Mouse (Mus musculus) spleen, adult 2 months (tissue): Measurements from ENCODE around the gene Tenm2. TPM values are rescaled to one million over a fixed set of nuclear protein-coding genes. Genes with fewer than 3 reads are reported as not detected.

Source experiments
- DNase-seq, 2 experiments: peaks; one replicate each; pipeline versions ENCODE4 v3.0.0 to v3.0.0-alpha.2; 2012 to 2021; ENCODE audit warnings: low spot score in 2 of 2, low read depth in 1 of 2
- H3K27ac ChIP-seq: fragments of 200-500 bp; 2 replicates; pipeline ENCODE4 v1.5.1; 2012; ENCODE audit warnings: low read length, inconsistent platforms; ENCODE audit not compliant: insufficient read depth
- H3K27me3 ChIP-seq: fragments of 200-500 bp; 2 replicates; pipeline ENCODE4 v1.6.1; 2012; ENCODE audit warnings: mild to moderate bottlenecking, moderate library complexity, low read length, inconsistent platforms; ENCODE audit not compliant: control insufficient read depth, insufficient read depth
- H3K36me3 ChIP-seq: fragments of 200-500 bp; 2 replicates; pipeline ENCODE4 v1.6.1; 2012; ENCODE audit warnings: mild to moderate bottlenecking, low read length, inconsistent platforms; ENCODE audit not compliant: control insufficient read depth, insufficient read depth
- H3K4me1 ChIP-seq: fragments of 200-500 bp; 2 replicates; pipeline ENCODE4 v1.6.1; 2011; ENCODE audit warnings: inconsistent platforms; ENCODE audit not compliant: control insufficient read depth, insufficient read depth, insufficient read length
- H3K4me3 ChIP-seq: fragments of 200-500 bp; 2 replicates; pipeline ENCODE4 v1.5.1; 2011; ENCODE audit warnings: mild to moderate bottlenecking, inconsistent platforms; ENCODE audit not compliant: insufficient read depth, insufficient read length; ENCODE audit errors: extremely low read depth
- CTCF ChIP-seq: fragments of 200-500 bp; IDR thresholded peaks from 2 replicates; pipeline ENCODE4 v1.5.1; 2011; ENCODE audit warnings: mild to moderate bottlenecking, inconsistent platforms; ENCODE audit not compliant: insufficient read depth, insufficient read length, insufficient replicate concordance; ENCODE audit errors: extremely low read depth
- POLR2A ChIP-seq: fragments of 200-500 bp; IDR thresholded peaks from 2 replicates; pipeline ENCODE4 v1.6.1; 2011; ENCODE audit warnings: low read depth, low read length, inconsistent platforms
- WGBS: fragments of 180-500 bp; shearing (Covaris S2); methylation state at CpG from one replicate; pipeline ENCODE4 v1.1.7; 2018; 5-methylcytosine and 5-hydroxymethylcytosine counted together
- polyA plus RNA-seq: library from polyadenylated mRNA; depleted of rRNA; stranded (reverse); fragments of >200 nt; gene quantifications from 2 replicates; pipeline ENCODE4 v1.2.3, GENCODE M21; 2012

Tenm2 gene
- polyA plus RNA-seq, 1 experiment, result 0.06 TPM

DNA sequence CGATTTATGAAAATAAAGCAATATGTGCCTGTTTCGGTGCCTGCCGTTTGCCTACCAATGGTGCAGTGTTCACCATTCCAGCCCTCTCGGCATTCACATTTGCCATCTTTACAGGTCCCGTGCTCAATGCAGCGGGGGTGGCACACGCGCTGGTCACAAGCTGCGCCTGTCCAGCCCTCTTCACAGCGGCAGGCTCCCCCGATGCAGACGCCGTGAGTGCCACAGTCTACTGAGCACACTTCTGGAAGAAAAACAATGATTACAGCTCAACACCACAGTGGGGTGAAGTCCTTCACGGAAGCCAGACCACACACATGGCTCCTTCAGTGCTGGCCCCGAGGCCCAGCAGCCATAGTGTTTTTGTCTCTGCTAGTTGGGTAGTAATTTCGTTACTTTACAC is 1096.2 kb downstream of the Tenm2 start:
- no peak for TF ChIP-seq CTCF
- Histone ChIP-seq H3K27ac (no peak overlapping the region), H3K27me3 (no peaks in the 10 kb centered on the region), H3K4me3 (no peak overlapping the region), H3K4me1 (no peaks in the 10 kb centered on the region), H3K36me3 (no peaks in the 10 kb centered on the region)
- 81% methylated on average over 16 of the region's 16 CpGs for WGBS
- no peak for DNase-seq

DNA sequence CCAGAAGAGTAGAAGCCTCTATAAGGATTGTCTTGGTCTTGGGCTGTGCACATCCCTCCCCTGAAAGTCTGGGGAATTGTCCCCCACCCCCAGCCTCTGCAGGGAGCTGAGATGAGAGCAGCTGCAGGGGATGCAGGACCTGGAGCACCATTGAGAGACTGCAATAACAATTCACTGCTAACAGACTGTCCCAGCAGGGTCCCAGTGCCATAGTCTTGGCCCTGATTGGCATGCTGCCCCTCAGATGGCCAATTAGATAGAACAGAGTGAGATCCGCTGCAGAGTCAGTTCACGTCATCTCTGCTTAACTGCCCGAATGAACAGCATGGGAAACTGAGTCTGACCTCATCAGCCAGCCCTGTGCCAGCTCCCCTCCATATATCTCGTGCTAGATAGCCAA is 1097.9 kb downstream of the Tenm2 start:
- no peak for TF ChIP-seq CTCF
- no peak for TF ChIP-seq POLR2A
- DNase-seq, result no peak
- Histone ChIP-seq H3K27me3 (no peaks in the 10 kb centered on the region), H3K36me3 (no peaks in the 10 kb centered on the region), H3K4me1 (no peaks in the 10 kb centered on the region), H3K4me3 (no peak overlapping the region), H3K27ac (no peak overlapping the region)
- WGBS, result 74% methylated on average over 4 of the region's 4 CpGs

DNA sequence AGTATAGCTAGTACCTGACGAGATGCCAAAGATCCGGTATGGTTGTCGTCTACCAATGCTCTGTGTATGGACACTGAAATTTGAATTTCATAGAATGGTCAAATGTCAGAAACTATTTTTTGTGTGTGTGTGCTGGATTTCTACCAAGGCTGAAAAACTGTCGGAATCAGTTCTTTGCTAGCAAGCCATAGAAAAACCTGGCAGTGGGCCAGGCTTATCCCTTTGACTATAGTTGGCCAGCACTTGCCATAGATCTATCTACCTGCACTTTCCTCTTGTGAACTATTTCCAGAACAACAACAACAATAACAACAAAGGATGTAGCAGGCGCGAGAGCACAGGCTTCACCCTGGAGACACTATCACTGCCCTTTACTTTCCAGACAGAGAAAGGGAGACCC is 1098.5 kb downstream of the Tenm2 start:
- Histone ChIP-seq H3K27ac (no peak overlapping the region), H3K4me1 (no peaks in the 10 kb centered on the region), H3K36me3 (no peaks in the 10 kb centered on the region), H3K27me3 (no peaks in the 10 kb centered on the region), H3K4me3 (no peak overlapping the region)
- 87% methylated on average over 6 of the region's 6 CpGs for WGBS
- no peak for DNase-seq
- TF ChIP-seq CTCF (no peak), POLR2A (no peak)

DNA sequence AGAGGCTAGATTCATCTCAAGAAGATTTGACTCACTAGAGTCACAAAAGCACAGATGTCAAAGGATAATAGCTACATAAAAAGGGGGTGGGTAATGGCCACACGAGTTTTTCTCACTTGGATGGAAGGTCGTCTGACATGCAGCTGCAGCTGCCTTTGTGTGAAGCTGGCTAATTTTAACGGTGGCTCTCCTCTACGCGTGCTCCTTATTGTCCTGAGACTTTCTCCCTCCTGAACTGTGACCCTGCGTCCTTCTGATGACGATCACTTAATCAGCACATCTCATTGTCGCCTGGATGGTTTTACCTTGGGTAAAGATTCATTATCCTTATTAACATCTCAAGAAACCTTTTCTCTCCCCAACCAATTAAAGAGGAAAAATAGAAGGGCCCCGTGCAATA is 1101.1 kb downstream of the Tenm2 start:
- no peaks in the 10 kb centered on the region for H3K36me3 ChIP-seq
- 85% methylated on average over 9 of the region's 9 CpGs for WGBS
- TF ChIP-seq POLR2A (no peak), CTCF (no peak)

DNA sequence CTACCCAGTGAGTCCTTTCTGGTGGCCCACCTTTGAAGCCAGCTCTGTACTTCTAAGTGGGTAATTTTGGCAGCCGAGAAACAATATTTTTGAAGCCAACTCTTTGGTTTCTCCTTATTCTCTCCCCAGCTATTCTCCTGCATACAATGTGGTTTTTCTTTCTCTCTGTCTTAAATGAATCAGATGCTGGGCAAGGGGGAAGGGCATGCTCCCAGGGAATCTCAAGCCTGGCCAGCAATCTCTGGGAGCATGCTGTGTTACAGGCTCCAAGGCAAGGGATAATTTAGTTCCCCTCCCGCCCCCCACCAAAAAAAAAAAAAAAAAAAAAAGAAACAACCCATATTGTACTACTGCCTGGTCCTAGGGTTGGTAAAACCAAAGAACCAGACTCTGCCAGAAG is 1112.5 kb downstream of the Tenm2 start:
- no peak for TF ChIP-seq CTCF
- TF ChIP-seq POLR2A, result no peak
- Histone ChIP-seq H3K4me3 (no peak overlapping the region), H3K27me3 (no peaks in the 10 kb centered on the region), H3K27ac (no peak overlapping the region), H3K36me3 (no peaks in the 10 kb centered on the region), H3K4me1 (no peaks in the 10 kb centered on the region)
- WGBS, result 85% methylated on average over 2 of the region's 2 CpGs
- DNase-seq, result no peak

More for the DNA sequence above, 1101.1 kb downstream of the Tenm2 start:
- Histone ChIP-seq H3K4me3 (no peak overlapping the region), H3K4me1 (no peaks in the 10 kb centered on the region), H3K27ac (no peak overlapping the region), H3K27me3 (no peaks in the 10 kb centered on the region)
- DNase-seq, result no peak

DNA sequence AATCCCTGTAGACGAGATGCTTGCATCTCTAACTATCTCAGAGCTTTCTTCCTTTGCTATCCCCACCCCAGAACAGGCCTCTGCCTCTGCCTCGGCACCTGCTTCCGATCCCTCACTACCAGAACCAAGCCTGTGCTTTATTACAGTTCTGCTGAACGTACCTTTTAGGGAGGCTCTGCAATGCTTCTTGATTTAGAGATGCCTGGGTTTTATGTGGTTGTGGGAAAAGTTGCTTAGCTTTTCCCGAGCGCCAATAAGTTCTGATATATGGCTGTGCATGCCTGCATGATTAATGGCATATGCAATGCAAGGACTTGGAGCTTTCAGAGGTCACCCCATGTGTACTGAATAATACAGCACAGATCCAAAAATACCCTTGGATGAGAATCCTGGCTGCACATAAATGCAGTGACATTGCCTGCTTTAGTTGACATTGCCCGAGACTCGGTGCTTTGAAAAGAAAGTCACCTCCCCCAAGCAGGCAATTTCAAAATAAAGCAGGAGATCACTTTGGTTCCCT is 1114.3 kb downstream of the Tenm2 start:
- Histone ChIP-seq H3K4me1 (no peaks in the 10 kb centered on the region), H3K36me3 (no peaks in the 10 kb centered on the region), H3K27me3 (no peaks in the 10 kb centered on the region), H3K4me3 (no peak overlapping the region), H3K27ac (no peak overlapping the region)
- no peak for DNase-seq
- TF ChIP-seq POLR2A (no peak), CTCF (no peak)
- 80% methylated on average over 8 of the region's 8 CpGs for WGBS

DNA sequence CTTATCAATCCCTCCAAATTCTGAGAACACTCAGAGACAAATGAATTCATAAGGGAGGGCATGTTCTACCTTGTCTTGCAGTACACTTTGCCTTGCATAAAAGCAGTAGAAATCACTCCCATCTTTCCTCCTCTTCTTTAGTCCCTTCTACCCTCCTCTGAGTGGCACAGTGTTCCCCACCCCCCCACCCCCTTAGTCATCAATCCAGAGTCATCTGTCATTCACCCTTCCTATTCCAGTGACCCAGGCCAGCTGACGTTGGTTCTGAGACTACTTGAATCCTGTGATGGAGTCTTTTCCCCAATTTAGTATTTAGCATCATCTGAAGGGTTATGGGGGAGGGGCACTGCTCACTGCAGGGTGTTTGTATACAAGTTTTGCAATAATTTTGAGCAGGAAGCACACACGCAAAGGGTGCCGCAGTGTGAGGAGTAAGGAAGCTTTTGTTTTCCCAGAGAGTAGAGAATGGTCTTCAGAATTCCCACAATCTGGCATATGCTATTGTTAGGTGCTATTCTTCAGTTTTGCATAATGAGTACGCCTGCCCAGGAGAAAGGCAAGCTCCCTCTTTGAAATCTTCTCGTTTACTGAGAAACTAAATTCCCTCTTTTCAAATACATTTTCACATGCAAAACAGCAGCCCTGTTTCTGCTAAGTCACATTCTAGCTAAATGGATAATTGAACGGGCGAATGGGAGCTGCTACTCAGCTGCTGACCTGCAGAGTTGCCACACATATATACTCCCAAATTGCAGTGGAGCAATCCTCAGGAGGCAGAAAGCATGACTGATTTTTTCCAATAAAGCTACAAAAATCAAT is 1115.0 kb downstream of the Tenm2 start:
- no peak for TF ChIP-seq CTCF
- TF ChIP-seq POLR2A, result no peak
- 72% methylated on average over 7 of the region's 7 CpGs for WGBS
- H3K27ac ChIP-seq, result no peak overlapping the region
- H3K4me1 ChIP-seq, result no peaks in the 10 kb centered on the region
- H3K36me3 ChIP-seq, result no peaks in the 10 kb centered on the region
- no peaks in the 10 kb centered on the region for H3K27me3 ChIP-seq
- no peak for DNase-seq
- no peak overlapping the region for H3K4me3 ChIP-seq
